Mouse (Mus musculus): ENCODE measurements around the gene Slc10a7.

- TF ChIP-seq CTCF (IDR thresholded peaks at IDR 0.05; ENCODE audit: low read depth) (no peak), EP300 (IDR thresholded peaks at IDR 0.05; ENCODE audit: low read depth) (no peak)
Measured at GRCm38 (mm10) chr8:78709948-78710644, 200.9 kb downstream of the Slc10a7 start.

All from liver, postnatal 0 days (tissue).